Mouse (Mus musculus): ENCODE measurements at regions not wholly inside any gene's neighbourhood (a gene's known extent, or its start where the extent isn't known, plus 50 kb on each side); places are given as distances from the start of the nearest gene placed in this dataset.

- Histone ChIP-seq H3K4me3 (ENCODE audit: low read depth, low read length) (peak overlapping the region; percentile 36), H3K9me3 (ENCODE audit: control insufficient read depth, low read length) (no peaks in the 10 kb centered on the region)
- ATAC-seq (ENCODE audit: low read depth) = 0 out of 2 replicates have a peak, but pooled peaks have one; percentile 12
Observed at GRCm38 (mm10) chr15:97606232-97606629, 99.4 kb downstream of the Rpap3 start.

GRCm38 (mm10) chr15:97605791-97606190 is 99.8 kb downstream of the Rpap3 start:
- H3K9ac ChIP-seq (ENCODE audit: low read depth, low read length) = no peak overlapping the region
- no peak overlapping the region for H3K4me2 ChIP-seq (ENCODE audit: low read depth, low read length)
- WGBS = 89% methylated on average over 7 of the region's 7 CpGs

More at GRCm38 (mm10) chr15:97606232-97606629, 99.4 kb downstream of the Rpap3 start:
- 38% methylated on average over 6 of the region's 6 CpGs for WGBS
- Histone ChIP-seq H3K27ac (replicated peaks; ENCODE audit: low read depth, low read length) (no peak overlapping the region), H3K4me2 (ENCODE audit: low read depth, low read length) (peak overlapping the region; percentile 62), H3K27me3 (replicated peaks; ENCODE audit: control insufficient read depth, insufficient read depth, low read length) (no peaks in the 10 kb centered on the region; the same call in 1 of the 2 replicates), H3K4me1 (ENCODE audit: control insufficient read depth, insufficient read depth, low read length) (peaks cover 9% of the 10 kb centered on the region), H3K36me3 (ENCODE audit: control insufficient read depth, insufficient read depth, low read length) (no peaks in the 10 kb centered on the region), H3K9ac (ENCODE audit: low read depth, low read length) (peak overlapping the region; percentile 46)
- DNase-seq (ENCODE audit: low spot score) = no peak

GRCm38 (mm10) chr15:97603492-97603891 is 102.1 kb downstream of the Rpap3 start:
- H3K4me1 ChIP-seq (ENCODE audit: control insufficient read depth, insufficient read depth, low read length) = peaks cover 9% of the 10 kb centered on the region
- DNase-seq (ENCODE audit: low spot score) (no peak), ATAC-seq (ENCODE audit: low read depth) (no peak)
- no peak overlapping the region for H3K27ac ChIP-seq (replicated peaks; ENCODE audit: low read depth, low read length)
- no peaks in the 10 kb centered on the region for H3K36me3 ChIP-seq (ENCODE audit: control insufficient read depth, insufficient read depth, low read length)
- no peaks in the 10 kb centered on the region; the same call in 1 of the 2 replicates for H3K27me3 ChIP-seq (replicated peaks; ENCODE audit: control insufficient read depth, insufficient read depth, low read length)
- whole genome bisulfite sequencing = 52% methylated on average over 6 of the region's 6 CpGs
- no peaks in the 10 kb centered on the region for H3K9me3 ChIP-seq (ENCODE audit: control insufficient read depth, low read length)
- no peak overlapping the region for H3K9ac ChIP-seq (ENCODE audit: low read depth, low read length)
- no peak overlapping the region for H3K4me3 ChIP-seq (ENCODE audit: low read depth, low read length)
- no peak overlapping the region for H3K4me2 ChIP-seq (ENCODE audit: low read depth, low read length)

More at GRCm38 (mm10) chr15:97605791-97606190, 99.8 kb downstream of the Rpap3 start:
- no peak for ATAC-seq (ENCODE audit: low read depth)
- Histone ChIP-seq H3K9me3 (ENCODE audit: control insufficient read depth, low read length) (no peaks in the 10 kb centered on the region), H3K36me3 (ENCODE audit: control insufficient read depth, insufficient read depth, low read length) (no peaks in the 10 kb centered on the region), H3K27ac (replicated peaks; ENCODE audit: low read depth, low read length) (no peak overlapping the region), H3K4me1 (ENCODE audit: control insufficient read depth, insufficient read depth, low read length) (peaks cover 9% of the 10 kb centered on the region), H3K4me3 (ENCODE audit: low read depth, low read length) (no peak overlapping the region), H3K27me3 (replicated peaks; ENCODE audit: control insufficient read depth, insufficient read depth, low read length) (no peaks in the 10 kb centered on the region; the same call in 1 of the 2 replicates)
- DNase-seq (ENCODE audit: low spot score) = no peak

- ATAC-seq (ENCODE audit: low read depth) = no peak
- Histone ChIP-seq H3K4me1 (ENCODE audit: control insufficient read depth, insufficient read depth, low read length) (no peaks in the 10 kb centered on the region), H3K9me3 (ENCODE audit: control insufficient read depth, low read length) (no peaks in the 10 kb centered on the region), H3K4me3 (ENCODE audit: low read depth, low read length) (no peak overlapping the region), H3K27me3 (replicated peaks; ENCODE audit: control insufficient read depth, insufficient read depth, low read length) (no peaks in the 10 kb centered on the region), H3K9ac (ENCODE audit: low read depth, low read length) (no peak overlapping the region), H3K36me3 (ENCODE audit: control insufficient read depth, insufficient read depth, low read length) (no peaks in the 10 kb centered on the region), H3K27ac (replicated peaks; ENCODE audit: low read depth, low read length) (no peak overlapping the region), H3K4me2 (ENCODE audit: low read depth, low read length) (no peak overlapping the region)
- 79% methylated on average over 8 of the region's 8 CpGs for WGBS
- DNase-seq (ENCODE audit: low spot score) = no peak
Observed at GRCm38 (mm10) chr15:97598270-97598669, 107.4 kb downstream of the Rpap3 start.

- WGBS = 68% methylated on average over 8 of the region's 8 CpGs
- no peak overlapping the region for H3K4me2 ChIP-seq (ENCODE audit: low read depth, low read length)
- no peaks in the 10 kb centered on the region for H3K9me3 ChIP-seq (ENCODE audit: control insufficient read depth, low read length)
- ATAC-seq (ENCODE audit: low read depth) (no peak), DNase-seq (ENCODE audit: low spot score) (no peak)
- no peak overlapping the region for H3K4me3 ChIP-seq (ENCODE audit: low read depth, low read length)
- H3K4me1 ChIP-seq (ENCODE audit: control insufficient read depth, insufficient read depth, low read length) = no peaks in the 10 kb centered on the region
- no peak overlapping the region for H3K27ac ChIP-seq (replicated peaks; ENCODE audit: low read depth, low read length)
- no peaks in the 10 kb centered on the region for H3K36me3 ChIP-seq (ENCODE audit: control insufficient read depth, insufficient read depth, low read length)
- H3K9ac ChIP-seq (ENCODE audit: low read depth, low read length) = no peak overlapping the region
- no peaks in the 10 kb centered on the region for H3K27me3 ChIP-seq (replicated peaks; ENCODE audit: control insufficient read depth, insufficient read depth, low read length)
Observed at GRCm38 (mm10) chr15:97596514-97597081, 109.0 kb downstream of the Rpap3 start.

GRCm38 (mm10) chr15:97595284-97595796 is 110.3 kb downstream of the Rpap3 start:
- no peak overlapping the region for H3K27ac ChIP-seq (replicated peaks; ENCODE audit: low read depth, low read length)
- no peaks in the 10 kb centered on the region for H3K9me3 ChIP-seq (ENCODE audit: control insufficient read depth, low read length)
- H3K27me3 ChIP-seq (replicated peaks; ENCODE audit: control insufficient read depth, insufficient read depth, low read length) = no peaks in the 10 kb centered on the region
- WGBS = 84% methylated on average over 6 of the region's 6 CpGs
- no peak overlapping the region for H3K9ac ChIP-seq (ENCODE audit: low read depth, low read length)
- H3K4me2 ChIP-seq (ENCODE audit: low read depth, low read length) = no peak overlapping the region
- ATAC-seq (ENCODE audit: low read depth) (no peak), DNase-seq (ENCODE audit: low spot score) (no peak)
- no peak overlapping the region for H3K4me3 ChIP-seq (ENCODE audit: low read depth, low read length)
- no peaks in the 10 kb centered on the region for H3K4me1 ChIP-seq (ENCODE audit: control insufficient read depth, insufficient read depth, low read length)
- H3K36me3 ChIP-seq (ENCODE audit: control insufficient read depth, insufficient read depth, low read length) = no peaks in the 10 kb centered on the region

- H3K27ac ChIP-seq (replicated peaks; ENCODE audit: low read depth, low read length) = no peak overlapping the region
- 56% methylated on average over 11 of the region's 11 CpGs for WGBS
Observed at GRCm38 (mm10) chr15:97593781-97594600, 111.6 kb downstream of the Rpap3 start.

GRCm38 (mm10) chr15:97592786-97593185 is 112.8 kb downstream of the Rpap3 start:
- no peak for ATAC-seq (ENCODE audit: low read depth)
- 88% methylated on average over 11 of the region's 11 CpGs for WGBS

More at GRCm38 (mm10) chr15:97593781-97594600, 111.6 kb downstream of the Rpap3 start:
- Histone ChIP-seq H3K4me1 (ENCODE audit: control insufficient read depth, insufficient read depth, low read length) (no peaks in the 10 kb centered on the region), H3K9me3 (ENCODE audit: control insufficient read depth, low read length) (no peaks in the 10 kb centered on the region), H3K27me3 (replicated peaks; ENCODE audit: control insufficient read depth, insufficient read depth, low read length) (no peaks in the 10 kb centered on the region), H3K4me3 (ENCODE audit: low read depth, low read length) (no peak overlapping the region), H3K4me2 (ENCODE audit: low read depth, low read length) (no peak overlapping the region), H3K9ac (ENCODE audit: low read depth, low read length) (no peak overlapping the region), H3K36me3 (ENCODE audit: control insufficient read depth, insufficient read depth, low read length) (no peaks in the 10 kb centered on the region)
- DNase-seq (ENCODE audit: low spot score) = no peak
- ATAC-seq (ENCODE audit: low read depth) = no peak

More at GRCm38 (mm10) chr15:97592786-97593185, 112.8 kb downstream of the Rpap3 start:
- Histone ChIP-seq H3K27me3 (replicated peaks; ENCODE audit: control insufficient read depth, insufficient read depth, low read length) (no peaks in the 10 kb centered on the region), H3K9me3 (ENCODE audit: control insufficient read depth, low read length) (no peaks in the 10 kb centered on the region), H3K4me3 (ENCODE audit: low read depth, low read length) (no peak overlapping the region), H3K36me3 (ENCODE audit: control insufficient read depth, insufficient read depth, low read length) (no peaks in the 10 kb centered on the region), H3K4me2 (ENCODE audit: low read depth, low read length) (no peak overlapping the region), H3K4me1 (ENCODE audit: control insufficient read depth, insufficient read depth, low read length) (no peaks in the 10 kb centered on the region), H3K27ac (replicated peaks; ENCODE audit: low read depth, low read length) (no peak overlapping the region), H3K9ac (ENCODE audit: low read depth, low read length) (no peak overlapping the region)
- no peak for DNase-seq (ENCODE audit: low spot score)
